Mouse (Mus musculus): ENCODE results near the gene Gm9817. TPM values are rescaled to one million over a fixed set of nuclear protein-coding genes. Genes with fewer than 3 reads are reported as not detected.

The Gm9817 gene
- polyA plus RNA-seq, 1 experiment, result not detected

DNA sequence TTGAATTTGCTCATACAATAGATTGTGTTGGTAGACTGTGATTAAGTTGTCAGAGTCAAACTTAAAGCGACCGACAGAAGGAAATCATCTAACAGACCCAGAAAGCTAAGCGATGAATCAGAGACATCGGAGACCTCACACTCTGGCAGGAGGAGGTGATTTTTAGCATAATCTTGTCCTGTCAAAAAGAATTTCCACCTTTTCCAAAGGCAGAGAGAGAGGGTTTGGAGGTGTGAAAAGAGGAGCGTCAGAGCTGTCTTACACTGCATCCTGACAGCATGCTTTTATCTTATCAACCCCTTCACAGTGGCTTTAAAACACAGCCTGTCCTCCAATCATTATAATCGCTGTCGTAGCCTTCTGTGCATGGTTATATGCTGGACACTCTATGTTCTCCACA, 25.7 kb upstream of the Gm9817 start:
- 94% methylated on average over 7 of the region's 7 CpGs for WGBS
- no peak for TF ChIP-seq POLR2A (IDR thresholded peaks at IDR 0.05; ENCODE audit: control insufficient read depth, extremely low read depth, insufficient read depth, low read length, poor library complexity)
- TF ChIP-seq CTCF (IDR thresholded peaks at IDR 0.05; ENCODE audit: borderline replicate concordance, control insufficient read depth, extremely low read depth, insufficient read depth, low read length, poor library complexity), result no peak
- no peak for DNase-seq
- Histone ChIP-seq H3K36me3 (ENCODE audit: control insufficient read depth, insufficient read depth, low read length) (no peaks in the 10 kb centered on the region), H3K27ac (ENCODE audit: control insufficient read depth, insufficient read depth, low read length) (no peak overlapping the region), H3K4me1 (replicated peaks; ENCODE audit: control insufficient read depth, insufficient read depth, low read length) (no peaks in the 10 kb centered on the region), H3K4me3 (ENCODE audit: control insufficient read depth, insufficient read depth, low read length) (no peak overlapping the region), H3K27me3 (ENCODE audit: control insufficient read depth, insufficient read depth, low read length) (no peaks in the 10 kb centered on the region)

- 100% methylated on average over 3 of the region's 3 CpGs for WGBS
- TF ChIP-seq POLR2A (IDR thresholded peaks at IDR 0.05; ENCODE audit: control insufficient read depth, extremely low read depth, insufficient read depth, low read length, poor library complexity) (no peak), CTCF (IDR thresholded peaks at IDR 0.05; ENCODE audit: borderline replicate concordance, control insufficient read depth, extremely low read depth, insufficient read depth, low read length, poor library complexity) (no peak)
These were observed 24.6 kb upstream of the Gm9817 start for GRCm38 (mm10) chr13:45053843-45054242.

GRCm38 (mm10) chr13:45059206-45059605, 19.3 kb upstream of the Gm9817 start:
- TF ChIP-seq POLR2A (IDR thresholded peaks at IDR 0.05; ENCODE audit: control insufficient read depth, extremely low read depth, insufficient read depth, low read length, poor library complexity) (no peak), CTCF (IDR thresholded peaks at IDR 0.05; ENCODE audit: borderline replicate concordance, control insufficient read depth, extremely low read depth, insufficient read depth, low read length, poor library complexity) (no peak)
- Histone ChIP-seq H3K4me3 (ENCODE audit: control insufficient read depth, insufficient read depth, low read length) (no peak overlapping the region), H3K27ac (ENCODE audit: control insufficient read depth, insufficient read depth, low read length) (no peak overlapping the region), H3K27me3 (ENCODE audit: control insufficient read depth, insufficient read depth, low read length) (no peaks in the 10 kb centered on the region), H3K36me3 (ENCODE audit: control insufficient read depth, insufficient read depth, low read length) (no peaks in the 10 kb centered on the region), H3K4me1 (replicated peaks; ENCODE audit: control insufficient read depth, insufficient read depth, low read length) (no peaks in the 10 kb centered on the region)
- 93% methylated on average over 17 of the region's 17 CpGs for WGBS
- no peak for DNase-seq

More at GRCm38 (mm10) chr13:45053843-45054242, 24.6 kb upstream of the Gm9817 start:
- Histone ChIP-seq H3K36me3 (ENCODE audit: control insufficient read depth, insufficient read depth, low read length) (no peaks in the 10 kb centered on the region), H3K27me3 (ENCODE audit: control insufficient read depth, insufficient read depth, low read length) (no peaks in the 10 kb centered on the region), H3K4me1 (replicated peaks; ENCODE audit: control insufficient read depth, insufficient read depth, low read length) (no peaks in the 10 kb centered on the region), H3K27ac (ENCODE audit: control insufficient read depth, insufficient read depth, low read length) (no peak overlapping the region), H3K4me3 (ENCODE audit: control insufficient read depth, insufficient read depth, low read length) (no peak overlapping the region)
- DNase-seq, result no peak

GRCm38 (mm10) chr13:45063146-45063545, 15.3 kb upstream of the Gm9817 start:
- TF ChIP-seq CTCF (IDR thresholded peaks at IDR 0.05; ENCODE audit: borderline replicate concordance, control insufficient read depth, extremely low read depth, insufficient read depth, low read length, poor library complexity) (no peak), POLR2A (IDR thresholded peaks at IDR 0.05; ENCODE audit: control insufficient read depth, extremely low read depth, insufficient read depth, low read length, poor library complexity) (no peak)
- Histone ChIP-seq H3K4me1 (replicated peaks; ENCODE audit: control insufficient read depth, insufficient read depth, low read length) (no peaks in the 10 kb centered on the region), H3K27ac (ENCODE audit: control insufficient read depth, insufficient read depth, low read length) (no peak overlapping the region), H3K27me3 (ENCODE audit: control insufficient read depth, insufficient read depth, low read length) (no peaks in the 10 kb centered on the region), H3K4me3 (ENCODE audit: control insufficient read depth, insufficient read depth, low read length) (no peak overlapping the region), H3K36me3 (ENCODE audit: control insufficient read depth, insufficient read depth, low read length) (no peaks in the 10 kb centered on the region)
- DNase-seq, result no peak
- WGBS, result 89% methylated on average over 5 of the region's 5 CpGs

DNA sequence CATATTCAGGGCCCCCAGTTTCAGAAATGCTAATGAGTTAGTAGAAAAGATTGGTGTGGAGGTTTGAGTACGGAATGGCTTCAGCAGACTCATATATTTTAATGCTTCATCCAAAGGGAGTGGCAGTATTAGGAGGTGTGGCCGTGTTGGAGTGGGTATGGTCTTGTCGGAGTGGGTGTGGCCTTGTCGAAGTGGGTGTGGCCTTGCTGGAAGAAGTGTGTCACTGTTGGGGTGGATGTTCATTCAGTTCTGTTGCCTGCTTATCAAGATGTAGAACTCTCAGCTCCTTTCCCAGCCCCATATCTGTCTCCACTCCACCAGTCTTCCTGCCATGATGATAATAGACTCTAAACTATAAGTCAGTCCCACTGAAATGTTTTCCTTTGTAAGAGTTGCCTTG, 13.5 kb upstream of the Gm9817 start:
- TF ChIP-seq POLR2A (IDR thresholded peaks at IDR 0.05; ENCODE audit: control insufficient read depth, extremely low read depth, insufficient read depth, low read length, poor library complexity), result no peak
- no peak for TF ChIP-seq CTCF (IDR thresholded peaks at IDR 0.05; ENCODE audit: borderline replicate concordance, control insufficient read depth, extremely low read depth, insufficient read depth, low read length, poor library complexity)
- WGBS, result 94% methylated on average over 4 of the region's 4 CpGs
- DNase-seq, result no peak
- H3K27me3 ChIP-seq (ENCODE audit: control insufficient read depth, insufficient read depth, low read length), result no peaks in the 10 kb centered on the region
- H3K4me1 ChIP-seq (replicated peaks; ENCODE audit: control insufficient read depth, insufficient read depth, low read length), result no peaks in the 10 kb centered on the region
- H3K36me3 ChIP-seq (ENCODE audit: control insufficient read depth, insufficient read depth, low read length), result no peaks in the 10 kb centered on the region
- H3K4me3 ChIP-seq (ENCODE audit: control insufficient read depth, insufficient read depth, low read length), result no peak overlapping the region
- H3K27ac ChIP-seq (ENCODE audit: control insufficient read depth, insufficient read depth, low read length), result no peak overlapping the region

- no peak for DNase-seq
- Histone ChIP-seq H3K4me3 (ENCODE audit: control insufficient read depth, insufficient read depth, low read length) (no peak overlapping the region), H3K27ac (ENCODE audit: control insufficient read depth, insufficient read depth, low read length) (no peak overlapping the region), H3K36me3 (ENCODE audit: control insufficient read depth, insufficient read depth, low read length) (no peaks in the 10 kb centered on the region), H3K27me3 (ENCODE audit: control insufficient read depth, insufficient read depth, low read length) (no peaks in the 10 kb centered on the region), H3K4me1 (replicated peaks; ENCODE audit: control insufficient read depth, insufficient read depth, low read length) (no peaks in the 10 kb centered on the region)
- TF ChIP-seq POLR2A (IDR thresholded peaks at IDR 0.05; ENCODE audit: control insufficient read depth, extremely low read depth, insufficient read depth, low read length, poor library complexity), result no peak
- TF ChIP-seq CTCF (IDR thresholded peaks at IDR 0.05; ENCODE audit: borderline replicate concordance, control insufficient read depth, extremely low read depth, insufficient read depth, low read length, poor library complexity), result no peak
- WGBS, result 91% methylated on average over 6 of the region's 6 CpGs
These were observed 8.1 kb upstream of the Gm9817 start for GRCm38 (mm10) chr13:45070366-45070765.

DNA sequence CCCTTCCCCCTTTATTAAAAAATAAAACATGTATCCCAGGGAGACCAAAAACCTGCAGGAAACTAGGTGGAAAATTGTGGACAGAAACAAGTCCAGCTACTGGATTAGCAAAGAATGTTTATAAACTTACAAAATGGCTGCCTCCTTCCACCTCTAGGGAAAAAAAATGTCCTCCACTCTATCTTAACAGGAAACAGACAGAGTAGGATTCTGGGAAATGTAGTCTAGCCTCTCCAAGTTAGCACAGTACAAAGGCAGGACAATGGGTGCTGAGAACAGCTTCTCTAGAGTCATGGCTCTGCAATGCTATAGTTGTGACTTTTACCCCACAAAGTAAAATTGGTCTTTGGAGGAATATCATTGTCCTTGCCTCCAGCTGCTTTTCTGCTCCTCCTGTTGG, 3.5 kb upstream of the Gm9817 start:
- H3K4me1 ChIP-seq (replicated peaks; ENCODE audit: control insufficient read depth, insufficient read depth, low read length), result no peaks in the 10 kb centered on the region
- DNase-seq, result no peak
- no peaks in the 10 kb centered on the region for H3K27me3 ChIP-seq (ENCODE audit: control insufficient read depth, insufficient read depth, low read length)
- no peak overlapping the region for H3K27ac ChIP-seq (ENCODE audit: control insufficient read depth, insufficient read depth, low read length)
- no peaks in the 10 kb centered on the region for H3K36me3 ChIP-seq (ENCODE audit: control insufficient read depth, insufficient read depth, low read length)
- TF ChIP-seq POLR2A (IDR thresholded peaks at IDR 0.05; ENCODE audit: control insufficient read depth, extremely low read depth, insufficient read depth, low read length, poor library complexity) (no peak), CTCF (IDR thresholded peaks at IDR 0.05; ENCODE audit: borderline replicate concordance, control insufficient read depth, extremely low read depth, insufficient read depth, low read length, poor library complexity) (no peak)
- H3K4me3 ChIP-seq (ENCODE audit: control insufficient read depth, insufficient read depth, low read length), result no peak overlapping the region

Measured in thymus, adult 2 months (tissue).